Mouse (Mus musculus) myocyte (in vitro differentiated cells): ENCODE measurements around the gene Cpsf4l.

ENCODE experiments used
- MAX ChIP-seq: IDR thresholded peaks from one replicate; pipeline ENCODE4 v1.6.1; 2011; ENCODE audit warnings: low read depth, mild to moderate bottlenecking, control low read depth
- MYOD1 ChIP-seq, 3 experiments: IDR thresholded peaks; one replicate each; pipeline ENCODE4 v1.6.1; 2011; ENCODE audit warnings: control low read depth in 2 of 3, low read depth in 2 of 3, mild to moderate bottlenecking in 2 of 3, moderate library complexity in 1 of 3; ENCODE audit not compliant: insufficient read length in 2 of 3, control insufficient read depth in 1 of 3
- POLR2A ChIP-seq: IDR thresholded peaks from one replicate; pipeline ENCODE4 v1.6.1; 2011; ENCODE audit warnings: low read depth, mild to moderate bottlenecking, control low read depth, moderate library complexity; ENCODE audit not compliant: insufficient read length
- SRF ChIP-seq: IDR thresholded peaks from one replicate; pipeline ENCODE4 v1.6.1; 2011; ENCODE audit warnings: low read depth; ENCODE audit not compliant: control insufficient read depth, insufficient read length

DNA sequence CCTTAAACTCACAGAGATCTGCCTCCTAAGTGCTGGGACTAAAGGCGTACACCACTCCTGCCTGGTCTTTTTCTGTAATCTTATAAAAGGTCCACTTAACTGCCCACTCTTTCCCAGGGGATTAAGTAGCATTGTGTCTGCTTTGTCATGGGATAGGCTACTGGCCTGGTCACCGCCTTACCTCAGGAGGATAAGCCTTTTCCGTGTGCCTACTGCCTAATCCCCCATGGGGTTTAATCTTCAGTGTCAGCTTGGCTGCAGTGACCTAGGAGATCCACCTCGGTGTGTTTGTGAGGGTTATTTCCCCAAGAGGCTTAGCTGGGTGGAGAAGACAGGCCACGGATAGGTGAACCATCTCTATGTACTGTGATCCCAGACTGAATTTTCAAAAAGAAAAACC is 12.2 kb downstream of the Cpsf4l start:
- TF ChIP-seq MAX (no peak), POLR2A (no peak), SRF (no peak), MYOD1 (IDR thresholded peaks at IDR 0.05; ENCODE audit: control insufficient read depth in 1 of 3, insufficient read length in 2 of 3, low read depth in 2 of 3) (no peak)
